Mouse (Mus musculus): ENCODE data around the gene Plekhm1. TPM values are rescaled to one million over a fixed set of nuclear protein-coding genes. Genes with fewer than 3 reads are reported as not detected.
"Not testable (repeated sequence)": the region's sequence is repeated elsewhere in the genome, so short reads cannot be mapped to it uniquely, and the experiment has no call there.

Plekhm1 gene
- total and polyA plus RNA-seq, 3 experiments = 8.9 to 35.1 (median 11.7) TPM

DNA sequence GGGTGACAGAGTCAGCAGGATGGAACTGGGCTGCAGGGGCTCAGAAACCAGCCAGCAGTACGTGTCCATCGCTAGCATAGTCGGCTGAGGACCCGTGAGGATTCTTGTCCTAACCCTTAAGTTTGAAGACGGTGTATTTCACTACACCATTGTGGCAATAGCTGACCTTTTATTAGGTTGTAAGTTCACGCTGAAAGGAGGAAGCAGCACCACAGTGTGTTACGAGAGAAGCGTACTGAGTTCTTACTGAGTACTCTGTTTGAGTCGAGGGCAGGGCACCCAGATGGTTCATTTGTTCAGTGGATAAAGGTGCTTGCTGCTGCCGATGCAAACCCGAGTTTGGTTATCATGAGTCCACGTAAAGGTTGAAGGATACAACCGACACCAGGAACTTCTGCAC is 7.2 kb upstream of the Plekhm1 start:
- no peak for TF ChIP-seq CTCF (IDR thresholded peaks at IDR 0.05; ENCODE audit: low read depth, low read length)
- no peak for TF ChIP-seq GATA2 (IDR thresholded peaks at IDR 0.05; ENCODE audit: borderline replicate concordance, low read depth, low read length)
- no peak for TF ChIP-seq GATA1 (IDR thresholded peaks at IDR 0.05; ENCODE audit: borderline replicate concordance, low read length)
- no peak for TF ChIP-seq POLR2AphosphoS5 (IDR thresholded peaks at IDR 0.05; ENCODE audit: insufficient replicate concordance, low read depth, low read length)
- TF ChIP-seq TAL1 (conservative IDR thresholded peaks at IDR 0.05; ENCODE audit: low read depth, low read length) = no peak

DNA sequence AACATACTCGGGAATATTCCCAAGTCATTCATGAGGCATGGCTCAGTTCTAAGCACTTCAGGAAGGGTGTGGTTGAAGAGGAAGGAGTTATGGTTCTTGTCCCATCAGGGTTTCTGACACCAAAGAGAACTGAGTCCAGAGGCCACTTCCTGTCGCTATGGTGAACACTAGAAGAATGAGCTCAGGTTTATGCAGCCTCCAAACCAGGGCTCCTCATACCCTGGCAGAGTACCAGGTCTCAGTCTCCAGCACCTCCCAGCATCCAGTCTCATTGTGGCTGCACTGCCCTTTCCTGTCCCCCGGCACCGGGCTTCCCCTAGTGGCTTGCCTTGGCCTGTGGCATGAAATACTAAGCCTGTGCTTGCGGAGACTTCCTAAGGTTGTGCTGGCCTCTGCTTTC is 6.7 kb upstream of the Plekhm1 start:
- no peak for ATAC-seq (ENCODE audit: extremely low read depth, insufficient number of reproducible peaks, low FRiP score, poor library complexity, severe bottlenecking)
- DNase-seq (ENCODE audit: low spot score) = no peak
- Histone ChIP-seq H3K27me3 (ENCODE audit: insufficient read depth, low read length) (peaks cover 22% of the 10 kb centered on the region), H3K4me1 (ENCODE audit: insufficient read depth, low read depth, low read length) (peaks cover 5% of the 10 kb centered on the region; the same call in 1 of the 2 replicates), H3K9me3 (replicated peaks) (no peaks in the 10 kb centered on the region), H3K36me3 (replicated peaks) (no peaks in the 10 kb centered on the region), H3K4me3 (ENCODE audit: low read depth, low read length) (no peak overlapping the region)
- TF ChIP-seq CTCF (IDR thresholded peaks at IDR 0.05; ENCODE audit: low read depth, low read length) (no peak), POLR2AphosphoS5 (IDR thresholded peaks at IDR 0.05; ENCODE audit: insufficient replicate concordance, low read depth, low read length) (no peak), TAL1 (conservative IDR thresholded peaks at IDR 0.05; ENCODE audit: low read depth, low read length) (no peak), GATA1 (IDR thresholded peaks at IDR 0.05; ENCODE audit: borderline replicate concordance, low read length) (no peak), GATA2 (IDR thresholded peaks at IDR 0.05; ENCODE audit: borderline replicate concordance, low read depth, low read length) (no peak)

More for the DNA sequence above, 7.2 kb upstream of the Plekhm1 start:
- Histone ChIP-seq H3K36me3 (replicated peaks) (no peaks in the 10 kb centered on the region), H3K4me1 (ENCODE audit: insufficient read depth, low read depth, low read length) (peaks cover 5% of the 10 kb centered on the region; the same call in 1 of the 2 replicates), H3K9me3 (replicated peaks) (no peaks in the 10 kb centered on the region), H3K27me3 (ENCODE audit: insufficient read depth, low read length) (peaks cover 22% of the 10 kb centered on the region), H3K4me3 (ENCODE audit: low read depth, low read length) (no peak overlapping the region)
- DNase-seq (ENCODE audit: low spot score) = no peak
- no peak for ATAC-seq (ENCODE audit: extremely low read depth, insufficient number of reproducible peaks, low FRiP score, poor library complexity, severe bottlenecking)

DNA sequence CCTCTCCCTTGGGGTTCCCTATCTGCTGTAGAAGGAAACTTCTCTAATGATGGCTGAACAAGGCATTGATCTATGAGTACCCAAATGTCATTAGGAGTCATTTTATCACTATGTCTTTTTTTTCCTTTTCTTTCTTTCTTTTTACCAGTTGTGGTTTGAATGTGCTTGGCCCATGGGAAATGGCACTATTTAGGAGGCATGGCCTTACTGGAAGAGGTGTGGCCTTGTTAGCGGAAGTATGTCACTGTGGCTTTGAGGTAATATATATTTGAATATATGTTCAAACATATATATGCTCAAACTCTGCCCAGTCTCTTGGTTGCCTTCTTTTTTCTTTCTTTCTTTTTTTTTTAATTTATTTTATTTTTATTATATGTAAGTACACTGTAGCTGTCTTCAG is 1.0 kb upstream of the Plekhm1 start:
- H3K4me3 ChIP-seq (ENCODE audit: low read depth, low read length) = no peak overlapping the region
- DNase-seq (ENCODE audit: low spot score) (no peak), ATAC-seq (ENCODE audit: extremely low read depth, insufficient number of reproducible peaks, low FRiP score, poor library complexity, severe bottlenecking) (no peak)
- H3K4me1 ChIP-seq (ENCODE audit: insufficient read depth, low read depth, low read length) = peaks cover 22% of the 10 kb centered on the region
- peaks cover 25% of the 10 kb centered on the region for H3K36me3 ChIP-seq (replicated peaks)
- no peaks in the 10 kb centered on the region for H3K9me3 ChIP-seq (replicated peaks)
- no peak for TF ChIP-seq GATA2 (IDR thresholded peaks at IDR 0.05; ENCODE audit: borderline replicate concordance, low read depth, low read length)
- no peak for TF ChIP-seq GATA1 (IDR thresholded peaks at IDR 0.05; ENCODE audit: borderline replicate concordance, low read length)
- no peak for TF ChIP-seq POLR2AphosphoS5 (IDR thresholded peaks at IDR 0.05; ENCODE audit: insufficient replicate concordance, low read depth, low read length)
- no peak for TF ChIP-seq CTCF (IDR thresholded peaks at IDR 0.05; ENCODE audit: low read depth, low read length)
- no peak for TF ChIP-seq TAL1 (conservative IDR thresholded peaks at IDR 0.05; ENCODE audit: low read depth, low read length)
- H3K27me3 ChIP-seq (ENCODE audit: insufficient read depth, low read length) = peaks cover 9% of the 10 kb centered on the region

DNA sequence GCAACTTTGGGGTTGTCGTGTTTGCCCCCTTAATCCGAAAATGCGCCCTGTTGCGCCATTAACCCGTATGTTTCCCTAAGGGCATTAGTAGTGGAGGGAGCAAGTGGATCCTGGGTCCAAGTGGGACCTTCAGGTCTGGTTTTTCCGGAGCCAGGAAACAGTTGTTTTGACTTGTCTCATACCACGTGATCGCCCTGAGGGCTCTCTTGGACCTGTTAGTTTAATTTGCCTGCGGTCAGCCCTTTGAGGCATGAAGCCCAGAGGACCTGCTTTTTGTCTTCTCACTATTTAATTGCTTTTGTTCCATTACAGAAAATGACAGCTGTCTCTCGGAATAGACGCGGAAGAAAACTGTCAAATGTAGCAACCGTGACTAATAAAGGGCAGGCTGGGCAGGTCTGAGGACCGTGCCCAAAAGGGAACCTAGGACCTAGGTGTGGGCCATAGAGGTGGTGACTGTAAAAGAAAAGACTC is 500 bp upstream of the Plekhm1 start:
- DNase-seq (ENCODE audit: low spot score) (peak; percentile 9), ATAC-seq (ENCODE audit: extremely low read depth, insufficient number of reproducible peaks, low FRiP score, poor library complexity, severe bottlenecking) (no peak)
- peaks cover 22% of the 10 kb centered on the region for H3K4me1 ChIP-seq (ENCODE audit: insufficient read depth, low read depth, low read length)
- peaks cover 8% of the 10 kb centered on the region for H3K27me3 ChIP-seq (ENCODE audit: insufficient read depth, low read length)
- H3K9me3 ChIP-seq (replicated peaks) = no peaks in the 10 kb centered on the region
- H3K4me3 ChIP-seq (ENCODE audit: low read depth, low read length) = peak overlapping the region; percentile 97
- no peak for TF ChIP-seq GATA1 (IDR thresholded peaks at IDR 0.05; ENCODE audit: borderline replicate concordance, low read length)
- TF ChIP-seq GATA2 (IDR thresholded peaks at IDR 0.05; ENCODE audit: borderline replicate concordance, low read depth, low read length) = no peak
- no peak for TF ChIP-seq CTCF (IDR thresholded peaks at IDR 0.05; ENCODE audit: low read depth, low read length)
- no peak for TF ChIP-seq TAL1 (conservative IDR thresholded peaks at IDR 0.05; ENCODE audit: low read depth, low read length)
- no peak for TF ChIP-seq POLR2AphosphoS5 (IDR thresholded peaks at IDR 0.05; ENCODE audit: insufficient replicate concordance, low read depth, low read length)
- H3K36me3 ChIP-seq (replicated peaks) = peaks cover 30% of the 10 kb centered on the region

DNA sequence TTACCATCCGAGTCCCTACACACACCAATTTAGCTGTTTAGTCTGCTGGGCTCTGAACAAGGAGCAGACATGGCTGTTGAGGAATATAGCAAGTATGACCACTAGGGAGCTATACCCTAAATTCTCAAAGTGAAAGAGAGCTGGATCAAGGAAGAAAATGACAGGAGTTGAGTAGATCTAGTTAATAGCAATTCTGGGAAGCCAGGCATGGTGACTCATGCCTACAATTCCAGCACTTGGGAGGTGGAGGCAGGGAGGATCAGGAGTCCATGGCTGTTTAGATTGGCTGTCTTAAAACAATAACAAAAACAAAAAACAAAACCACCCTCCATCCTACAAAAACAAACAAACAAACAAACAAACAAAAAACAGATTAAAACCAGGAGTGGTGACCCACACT is 1.2 kb downstream of the Plekhm1 start:
- Histone ChIP-seq H3K4me3 (ENCODE audit: low read depth, low read length) (peak overlapping the region; percentile 97; the same call in 1 of the 2 replicates), H3K27me3 (ENCODE audit: insufficient read depth, low read length) (peaks cover 3% of the 10 kb centered on the region), H3K9me3 (replicated peaks) (no peaks in the 10 kb centered on the region), H3K4me1 (ENCODE audit: insufficient read depth, low read depth, low read length) (peaks cover 26% of the 10 kb centered on the region), H3K36me3 (replicated peaks) (peaks cover 43% of the 10 kb centered on the region)
- no peak for TF ChIP-seq CTCF (IDR thresholded peaks at IDR 0.05; ENCODE audit: low read depth, low read length)
- TF ChIP-seq POLR2AphosphoS5 (IDR thresholded peaks at IDR 0.05; ENCODE audit: insufficient replicate concordance, low read depth, low read length) = no peak
- no peak for TF ChIP-seq GATA1 (IDR thresholded peaks at IDR 0.05; ENCODE audit: borderline replicate concordance, low read length)
- no peak for TF ChIP-seq GATA2 (IDR thresholded peaks at IDR 0.05; ENCODE audit: borderline replicate concordance, low read depth, low read length)
- TF ChIP-seq TAL1 (conservative IDR thresholded peaks at IDR 0.05; ENCODE audit: low read depth, low read length) = no peak
- no peak for DNase-seq (ENCODE audit: low spot score)
- no peak for ATAC-seq (ENCODE audit: extremely low read depth, insufficient number of reproducible peaks, low FRiP score, poor library complexity, severe bottlenecking)

DNA sequence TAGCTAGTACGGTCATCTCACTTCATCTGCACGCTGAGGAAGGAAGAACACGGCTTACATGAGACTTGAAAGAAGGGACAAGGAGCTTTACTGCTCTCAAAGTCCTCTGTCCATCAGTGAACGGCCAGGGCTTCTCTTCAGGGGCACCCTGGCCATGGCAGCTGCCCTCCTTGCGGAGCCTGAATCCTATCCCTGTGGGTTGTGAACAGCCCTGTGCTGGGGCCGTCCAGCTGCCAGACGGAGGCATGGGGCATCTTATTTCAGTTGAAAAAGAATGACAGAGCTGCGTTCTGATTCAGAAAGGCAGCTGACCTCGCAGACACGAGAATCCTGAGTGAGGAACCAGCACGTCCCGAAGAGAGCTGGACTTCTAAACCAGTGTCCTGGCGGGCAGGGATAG is 3.6 kb downstream of the Plekhm1 start:
- Histone ChIP-seq H3K4me3 (ENCODE audit: low read depth, low read length) (no peak overlapping the region), H3K36me3 (replicated peaks) (peaks cover 63% of the 10 kb centered on the region), H3K9me3 (replicated peaks) (no peaks in the 10 kb centered on the region), H3K4me1 (ENCODE audit: insufficient read depth, low read depth, low read length) (peaks cover 43% of the 10 kb centered on the region), H3K27me3 (ENCODE audit: insufficient read depth, low read length) (no peaks in the 10 kb centered on the region)
- TF ChIP-seq TAL1 (conservative IDR thresholded peaks at IDR 0.05; ENCODE audit: low read depth, low read length) = no peak
- TF ChIP-seq POLR2AphosphoS5 (IDR thresholded peaks at IDR 0.05; ENCODE audit: insufficient replicate concordance, low read depth, low read length) = no peak
- no peak for TF ChIP-seq CTCF (IDR thresholded peaks at IDR 0.05; ENCODE audit: low read depth, low read length)
- TF ChIP-seq GATA2 (IDR thresholded peaks at IDR 0.05; ENCODE audit: borderline replicate concordance, low read depth, low read length) = no peak
- no peak for TF ChIP-seq GATA1 (IDR thresholded peaks at IDR 0.05; ENCODE audit: borderline replicate concordance, low read length)
- DNase-seq (ENCODE audit: low spot score) = no peak
- ATAC-seq (ENCODE audit: extremely low read depth, insufficient number of reproducible peaks, low FRiP score, poor library complexity, severe bottlenecking) = no peak

DNA sequence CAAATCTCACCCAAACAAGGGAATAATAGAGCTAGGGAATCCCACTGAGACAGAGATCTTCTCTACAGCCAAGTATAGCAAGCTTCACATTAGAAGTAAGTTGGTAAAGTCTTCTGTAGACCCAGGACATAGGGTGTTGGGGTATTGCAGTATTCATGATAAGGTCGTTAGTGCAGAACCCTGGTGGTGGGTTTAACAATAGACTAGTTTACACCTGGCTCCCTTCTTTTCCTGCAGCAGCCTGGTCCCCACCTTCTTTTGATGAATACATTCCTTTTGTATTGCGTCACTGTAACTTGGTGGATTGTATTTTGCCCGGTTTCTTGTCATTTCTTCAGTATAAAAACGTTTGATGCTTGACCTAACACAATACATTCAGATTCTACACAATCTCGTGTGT is 5.4 kb downstream of the Plekhm1 start:
- peaks cover 81% of the 10 kb centered on the region for H3K36me3 ChIP-seq (replicated peaks)
- H3K27me3 ChIP-seq (ENCODE audit: insufficient read depth, low read length); H3K9me3 ChIP-seq (replicated peaks); DNase-seq (ENCODE audit: low spot score); ATAC-seq (ENCODE audit: extremely low read depth, insufficient number of reproducible peaks, low FRiP score, poor library complexity, severe bottlenecking); H3K4me3 ChIP-seq (ENCODE audit: low read depth, low read length): not testable (repeated sequence)
- peaks cover 45% of the 10 kb centered on the region for H3K4me1 ChIP-seq (ENCODE audit: insufficient read depth, low read depth, low read length)
